Mouse (Mus musculus) testis, adult 2 months (tissue): ENCODE measurements around the gene Olfr466.

Source experiments
- CTCF ChIP-seq: fragments of 200-500 bp; IDR thresholded peaks from 2 replicates; pipeline ENCODE4 v1.5.1; 2012; ENCODE audit warnings: low read depth, mild to moderate bottlenecking, inconsistent platforms, low read length, moderate library complexity; ENCODE audit not compliant: control insufficient read depth, insufficient read depth, insufficient replicate concordance
- POLR2A ChIP-seq: fragments of 200-500 bp; IDR thresholded peaks from 2 replicates; pipeline ENCODE4 v1.6.1; 2012; ENCODE audit warnings: low read depth, mild to moderate bottlenecking, inconsistent platforms, low read length, moderate library complexity; ENCODE audit not compliant: control insufficient read depth

- TF ChIP-seq CTCF: no peak
- no peak for TF ChIP-seq POLR2A
Observed at GRCm38 (mm10) chr13:65120984-65121383, 29.1 kb upstream of the Olfr466 start.
